Mouse (Mus musculus) C2C12 (cell line): ENCODE measurements around the gene Gm10577.

Experiments used
- CTCF ChIP-seq: IDR thresholded peaks from one replicate; pipeline ENCODE4 v1.5.1; 2011; ENCODE audit not compliant: control insufficient read depth, insufficient read depth, insufficient read length
- FOSL1 ChIP-seq: IDR thresholded peaks from one replicate; pipeline ENCODE4 v1.8.0; 2011; ENCODE audit warnings: mild to moderate bottlenecking, low read length; ENCODE audit not compliant: poor library complexity, insufficient read depth, severe bottlenecking
- MYOG ChIP-seq: IDR thresholded peaks from one replicate; pipeline ENCODE4 v1.6.1; 2011; ENCODE audit not compliant: control insufficient read depth, insufficient read length; ENCODE audit errors: extremely low read depth

- no peak for TF ChIP-seq CTCF
- TF ChIP-seq FOSL1: no peak
- TF ChIP-seq MYOG: no peak
Measured at GRCm38 (mm10) chr4:101020596-101020995, at the start of gene Gm10577.
